Mouse (Mus musculus) stomach, embryonic 14.5 days (tissue): ENCODE data around the gene Tsfm. TPM values are rescaled to one million over a fixed set of nuclear protein-coding genes. Genes with fewer than 3 reads are reported as not detected.

Experiments
- ATAC-seq: fragments of 200-750 bp; cut with Nextera tagmentation; 2 replicates; pipeline ENCODE4 v1.8.0; 2017; ENCODE audit warnings: low read depth, moderate TSS enrichment; ENCODE audit not compliant: insufficient number of reproducible peaks, insufficient read depth, low FRiP score
- H3K27ac ChIP-seq: fragments of 300-500 bp; sonication (generic); 2 replicates; pipeline ENCODE4 v1.5.1; 2014; ENCODE audit warnings: mild to moderate bottlenecking, low read length, moderate library complexity, mixed read lengths
- H3K27me3 ChIP-seq: fragments of 300-500 bp; sonication (generic); 2 replicates; pipeline ENCODE4 v1.6.1; 2014; ENCODE audit warnings: low read length, control low read depth, mixed read lengths; ENCODE audit not compliant: control insufficient read depth, insufficient read depth
- H3K36me3 ChIP-seq: fragments of 300-500 bp; sonication (generic); 2 replicates; pipeline ENCODE4 v1.6.1; 2014; ENCODE audit warnings: mild to moderate bottlenecking, control low read depth, low read length, moderate library complexity, mixed read lengths; ENCODE audit not compliant: control insufficient read depth, insufficient read depth
- H3K4me1 ChIP-seq: fragments of 300-500 bp; sonication (generic); 2 replicates; pipeline ENCODE4 v1.6.1; 2014; ENCODE audit warnings: low read length, control low read depth, mixed read lengths; ENCODE audit not compliant: control insufficient read depth, insufficient read depth
- H3K4me2 ChIP-seq: fragments of 300-500 bp; sonication (generic); replicated peaks from 2 replicates; pipeline ENCODE4 v1.6.1; 2014; ENCODE audit warnings: low read depth, low read length, control low read depth
- H3K4me3 ChIP-seq: fragments of 300-500 bp; sonication (generic); 2 replicates; pipeline ENCODE4 v1.5.1; 2014; ENCODE audit warnings: low read depth, low read length, control low read depth
- H3K9ac ChIP-seq: fragments of 300-500 bp; sonication (generic); replicated peaks from 2 replicates; pipeline ENCODE4 v1.6.1; 2014; ENCODE audit warnings: low read depth, mild to moderate bottlenecking, control low read depth, low read length, moderate library complexity, mixed read lengths
- H3K9me3 ChIP-seq: fragments of 300-500 bp; sonication (generic); 2 replicates; pipeline ENCODE4 v1.6.1; 2016; ENCODE audit warnings: low read depth, low read length, control low read depth; ENCODE audit not compliant: control insufficient read depth
- WGBS: fragments of 180-500 bp; shearing (Covaris S2); extraction: QIAGEN DNeasy Blood & Tissue Kit; methylation state at CpG from one replicate; pipeline ENCODE4 v1.1.7; 2014; 5-methylcytosine and 5-hydroxymethylcytosine counted together
- polyA plus RNA-seq: library from polyadenylated mRNA; unstranded; fragments of >200 nt; fragmentation: Nextera tagmentation; extraction: Ambion mirVana; gene quantifications from 2 replicates; pipeline ENCODE4 v1.2.1, GENCODE M21; 2014

Gene Tsfm
- polyA plus RNA-seq, 1 experiment from 2014 or later = 83.7 TPM

DNA sequence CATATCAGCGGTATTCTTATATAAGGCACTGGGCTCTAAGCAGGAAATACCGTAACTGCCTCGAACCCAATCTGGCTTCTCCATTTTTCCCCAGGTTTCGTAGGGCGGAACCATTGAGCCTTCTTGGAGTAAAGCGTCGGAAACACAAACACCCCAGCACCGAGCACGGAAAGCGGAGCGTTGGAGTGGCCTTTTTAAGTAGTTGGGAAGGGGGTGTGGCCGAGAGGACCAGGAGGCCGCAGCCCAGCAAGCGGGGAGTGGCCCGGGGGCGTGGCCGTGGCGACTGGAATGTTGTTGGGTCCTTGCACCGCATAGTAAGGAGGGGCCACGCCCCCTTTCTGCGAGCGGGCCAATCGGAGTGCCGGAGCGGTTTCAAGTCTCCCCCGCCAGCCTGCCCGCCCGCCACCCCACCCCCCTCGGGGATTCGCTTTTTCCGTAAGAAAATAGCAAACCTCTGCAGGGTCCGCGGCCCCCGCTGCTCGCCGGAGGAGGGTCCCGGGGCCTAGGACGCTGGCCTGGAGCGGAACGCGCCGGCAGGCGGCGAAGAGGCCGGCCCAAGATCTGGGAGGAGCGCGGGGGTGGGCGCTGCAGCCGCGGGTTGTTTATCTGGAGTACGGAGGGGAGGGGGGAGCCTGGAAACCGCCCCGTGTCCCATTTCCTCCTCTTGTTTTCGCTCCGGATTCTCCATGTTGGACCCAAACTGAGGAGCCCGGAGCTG is 52.2 kb downstream of the Tsfm start, which contains the start of gene Ctdsp2:
Gene Ctdsp2 (plus strand): TSS at position 441 of the 718 bp plus-strand sequence.
- Histone ChIP-seq H3K27ac (peak within 1 kb of the TSS; percentile 100), H3K27me3 (no peaks in the 10 kb centered on the region), H3K4me2 (peak within 1 kb of the TSS; percentile 98), H3K9ac (peak within 1 kb of the TSS; percentile 98), H3K36me3 (no peaks in the 10 kb centered on the region; the same call in 1 of the 2 replicates), H3K4me1 (peaks cover 44% of the 10 kb centered on the region), H3K9me3 (no peaks in the 10 kb centered on the region), H3K4me3 (peak within 1 kb of the TSS; percentile 98)
- under 1% methylated on average over 53 of the region's 56 CpGs for WGBS
- peak; percentile 93 for ATAC-seq

DNA sequence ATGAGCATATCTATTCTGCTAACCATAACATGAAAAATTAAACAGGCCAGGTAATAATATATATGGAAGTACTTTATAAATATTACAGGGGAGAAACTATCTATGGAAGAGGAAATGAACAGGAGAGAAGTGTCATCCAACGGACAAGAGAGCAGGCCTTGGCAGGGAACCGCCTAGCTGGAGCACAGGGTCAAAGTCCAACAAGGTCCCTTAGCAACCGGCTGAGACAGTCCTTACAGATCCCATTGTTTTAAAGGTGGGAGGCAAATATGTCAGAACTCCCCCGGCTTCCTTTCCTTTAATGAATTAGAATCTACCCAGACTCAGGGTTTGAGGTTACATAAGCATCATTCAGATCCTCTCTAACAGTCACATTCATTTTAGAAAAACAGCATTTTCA is 53.6 kb downstream of the Tsfm start:
- H3K9me3 ChIP-seq = no peaks in the 10 kb centered on the region
- H3K27ac ChIP-seq = no peak overlapping the region
- ATAC-seq = no peak
- no peak overlapping the region for H3K9ac ChIP-seq
- no peak overlapping the region for H3K4me3 ChIP-seq
- no peaks in the 10 kb centered on the region; the same call in 1 of the 2 replicates for H3K36me3 ChIP-seq
- no peaks in the 10 kb centered on the region for H3K27me3 ChIP-seq
- no peak overlapping the region for H3K4me2 ChIP-seq
- H3K4me1 ChIP-seq = peaks cover 42% of the 10 kb centered on the region
- WGBS = 43% methylated on average over 4 of the region's 4 CpGs

DNA sequence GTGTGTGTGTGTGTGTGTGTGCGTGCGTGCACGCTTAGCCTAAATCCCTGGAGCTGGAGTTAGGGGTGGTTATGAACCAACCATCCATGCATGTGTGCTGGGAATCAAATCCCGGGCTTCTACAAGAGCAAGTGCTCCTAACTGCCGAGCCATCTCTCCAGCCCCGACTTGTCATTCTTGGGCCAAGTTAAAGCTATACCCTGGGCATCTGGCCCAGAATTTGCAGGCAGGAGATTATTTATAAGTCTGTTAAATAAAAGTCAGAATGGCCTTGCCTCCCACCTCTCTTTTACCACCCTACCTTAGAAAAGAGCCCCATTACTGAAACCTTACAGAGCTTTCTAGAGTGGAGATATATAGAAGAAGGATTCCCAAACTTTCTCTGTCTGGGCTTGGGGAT is 54.9 kb downstream of the Tsfm start:
- Histone ChIP-seq H3K9me3 (no peaks in the 10 kb centered on the region), H3K9ac (no peak overlapping the region), H3K27me3 (no peaks in the 10 kb centered on the region), H3K36me3 (no peaks in the 10 kb centered on the region), H3K4me1 (peaks cover 42% of the 10 kb centered on the region), H3K4me2 (no peak overlapping the region), H3K27ac (no peak overlapping the region), H3K4me3 (no peak overlapping the region)
- 81% methylated on average over 6 of the region's 6 CpGs for WGBS
- no peak for ATAC-seq

DNA sequence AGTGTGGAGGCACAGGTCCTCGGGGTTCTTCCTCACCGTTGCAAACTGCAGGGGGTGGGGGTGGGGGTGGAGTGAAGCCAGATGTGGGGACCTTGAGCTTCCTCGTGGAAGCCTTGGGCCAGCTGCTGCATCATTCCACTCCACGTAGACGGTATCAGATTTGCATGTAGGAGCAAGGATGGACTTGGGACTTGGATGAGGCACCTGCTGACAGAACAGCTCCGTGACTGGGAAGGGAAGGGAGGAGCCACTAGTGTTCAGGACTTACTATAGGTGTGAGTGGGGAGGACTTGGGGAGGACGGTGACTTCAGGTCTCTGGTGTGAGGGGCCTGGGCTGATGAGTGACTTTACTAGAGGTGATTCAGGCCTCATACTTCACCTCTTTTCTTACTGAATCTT is 57.7 kb downstream of the Tsfm start:
- WGBS = 22% methylated on average over 7 of the region's 7 CpGs
- H3K4me3 ChIP-seq = no peak overlapping the region
- H3K36me3 ChIP-seq = no peaks in the 10 kb centered on the region
- peak overlapping the region; percentile 79; the same call in 1 of the 2 replicates for H3K27ac ChIP-seq
- H3K9ac ChIP-seq = no peak overlapping the region
- H3K4me2 ChIP-seq = no peak overlapping the region
- no peak for ATAC-seq
- H3K4me1 ChIP-seq = peaks cover 43% of the 10 kb centered on the region
- no peaks in the 10 kb centered on the region for H3K9me3 ChIP-seq
- no peaks in the 10 kb centered on the region for H3K27me3 ChIP-seq

DNA sequence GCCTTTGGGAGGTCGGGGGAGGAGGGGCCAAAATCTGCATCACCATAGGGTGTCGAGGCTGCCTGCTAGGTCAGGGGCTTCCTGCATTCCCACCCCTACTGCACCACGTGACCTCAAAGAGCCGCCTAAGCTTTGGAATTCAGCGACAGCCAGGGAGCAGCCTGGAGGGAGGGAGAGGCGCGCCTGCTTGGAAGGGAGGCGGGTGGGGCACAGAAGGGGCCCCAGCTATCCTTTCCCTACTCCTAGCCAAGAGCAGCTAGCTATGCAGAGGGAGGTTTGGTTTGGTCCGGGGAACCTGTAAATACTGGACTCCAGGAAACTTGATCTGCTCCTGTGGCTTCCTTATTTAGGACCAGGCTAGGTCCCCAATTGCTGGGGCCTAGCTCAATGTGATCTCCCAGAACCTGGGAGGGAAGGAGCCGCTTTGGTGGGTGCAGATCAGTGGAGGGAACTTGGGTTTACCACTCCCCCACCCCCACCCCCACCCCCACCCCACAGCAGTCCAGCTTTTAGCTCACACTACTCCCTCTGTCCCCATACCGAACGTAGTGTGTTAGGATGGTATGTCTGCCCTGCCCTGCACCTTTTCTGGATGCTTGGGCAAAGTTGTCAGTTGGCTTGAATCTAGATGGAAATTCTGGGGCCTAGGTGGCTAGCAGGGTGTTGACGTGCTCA is 58.5 kb downstream of the Tsfm start:
- Histone ChIP-seq H3K4me3 (no peak overlapping the region), H3K36me3 (no peaks in the 10 kb centered on the region), H3K4me2 (peak overlapping the region; percentile 8; the same call in 1 of the 2 replicates), H3K27me3 (no peaks in the 10 kb centered on the region), H3K9me3 (no peaks in the 10 kb centered on the region), H3K9ac (no peak overlapping the region), H3K27ac (peak overlapping the region; percentile 79), H3K4me1 (peaks cover 37% of the 10 kb centered on the region)
- ATAC-seq = peak; percentile 88
- WGBS = 11% methylated on average over 13 of the region's 13 CpGs

DNA sequence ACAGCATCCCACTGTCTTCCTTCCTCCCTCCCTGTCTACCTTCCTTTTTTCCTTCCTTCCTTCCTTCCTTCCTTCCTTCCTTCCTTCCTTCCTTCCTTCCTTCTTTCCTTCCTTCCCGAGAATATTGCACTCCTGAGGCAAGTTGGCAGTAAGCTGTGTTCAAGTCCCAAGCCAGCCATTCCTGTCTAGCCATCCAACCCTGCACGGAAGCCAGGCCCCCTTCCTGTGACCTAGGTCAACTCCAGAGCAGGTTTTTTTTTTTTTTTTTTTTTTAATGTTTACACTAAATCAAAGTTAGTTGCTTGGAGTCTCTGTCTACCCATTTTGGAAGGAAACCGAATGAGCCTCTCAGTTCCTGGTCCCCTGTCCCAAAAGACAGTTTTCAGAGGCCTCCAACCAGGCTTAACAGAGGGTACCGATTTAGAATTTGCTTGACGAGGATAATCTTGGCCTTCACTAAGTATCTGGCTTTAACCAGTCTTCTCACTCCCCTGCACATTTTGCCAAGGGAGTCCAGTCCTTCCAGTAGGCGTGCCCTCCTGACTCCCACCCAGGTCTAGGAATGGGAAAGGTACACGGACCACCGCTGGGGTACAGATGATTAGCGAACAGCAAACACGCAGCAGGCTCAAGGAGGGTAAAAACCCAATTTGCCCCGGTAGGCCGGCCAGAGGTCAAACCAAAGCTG is 59.1 kb downstream of the Tsfm start:
- WGBS = 9% methylated on average over 12 of the region's 12 CpGs
- Histone ChIP-seq H3K27ac (peak overlapping the region; percentile 79), H3K4me3 (no peak overlapping the region), H3K27me3 (no peaks in the 10 kb centered on the region), H3K36me3 (no peaks in the 10 kb centered on the region), H3K4me2 (peak overlapping the region; percentile 8; the same call in 1 of the 2 replicates), H3K9me3 (no peaks in the 10 kb centered on the region), H3K9ac (no peak overlapping the region), H3K4me1 (peaks cover 35% of the 10 kb centered on the region)
- no peak for ATAC-seq

DNA sequence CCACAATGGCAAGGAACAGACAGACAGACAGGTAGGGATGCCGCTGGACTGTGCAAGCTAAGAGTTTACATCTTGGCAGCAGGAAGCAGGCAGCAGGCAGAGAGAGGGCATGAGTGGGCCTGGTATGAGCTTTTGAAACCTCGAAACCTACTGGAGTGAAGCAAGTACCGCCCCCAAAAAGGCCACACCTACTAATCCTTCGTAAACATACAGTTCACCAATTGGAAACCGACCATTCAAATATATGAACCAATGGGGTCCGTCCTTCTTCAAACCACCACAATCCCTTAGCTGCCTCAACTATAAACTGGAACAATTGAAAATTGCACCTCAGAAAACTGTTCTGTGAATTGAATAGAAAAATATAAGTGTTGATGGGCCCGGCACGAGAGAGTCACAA is 66.8 kb downstream of the Tsfm start:
- H3K9me3 ChIP-seq = no peaks in the 10 kb centered on the region
- peaks cover 12% of the 10 kb centered on the region for H3K4me1 ChIP-seq
- no peak for ATAC-seq
- no peak overlapping the region for H3K4me3 ChIP-seq
- H3K27ac ChIP-seq = no peak overlapping the region
- H3K4me2 ChIP-seq = no peak overlapping the region
- H3K27me3 ChIP-seq = no peaks in the 10 kb centered on the region
- WGBS = 85% methylated on average over 8 of the region's 8 CpGs
- H3K36me3 ChIP-seq = no peaks in the 10 kb centered on the region
- no peak overlapping the region for H3K9ac ChIP-seq

DNA sequence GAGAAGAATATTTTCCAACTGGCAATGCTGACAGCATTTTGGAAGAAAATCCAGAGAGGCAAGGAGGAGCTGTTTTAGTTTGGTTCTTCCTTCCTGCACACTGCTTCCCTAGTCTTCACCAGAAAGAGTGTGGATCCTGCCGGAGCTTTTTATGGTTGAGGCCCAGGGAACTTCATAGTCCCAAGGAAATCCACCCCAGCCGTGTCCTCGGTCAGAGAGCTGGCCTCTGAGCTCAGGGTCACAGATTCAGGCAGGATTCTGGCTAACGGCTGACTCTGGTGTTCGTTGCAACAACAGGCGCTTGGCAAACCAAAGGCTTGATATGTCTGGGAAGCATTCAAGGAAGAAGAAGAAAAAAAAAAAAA is 67.7 kb downstream of the Tsfm start:
- 41% methylated on average over 6 of the region's 6 CpGs for WGBS
- no peaks in the 10 kb centered on the region for H3K27me3 ChIP-seq
- peaks cover 12% of the 10 kb centered on the region for H3K4me1 ChIP-seq
- no peak for ATAC-seq
- H3K36me3 ChIP-seq = no peaks in the 10 kb centered on the region
- no peak overlapping the region for H3K9ac ChIP-seq
- no peak overlapping the region for H3K4me3 ChIP-seq
- peak overlapping the region; percentile 91 for H3K27ac ChIP-seq
- H3K9me3 ChIP-seq = no peaks in the 10 kb centered on the region
- no peak overlapping the region for H3K4me2 ChIP-seq
